Mouse (Mus musculus) kidney, adult 2 months (tissue): ENCODE data around the gene Stx5a.

Experiments
- CTCF ChIP-seq: fragments of 200-500 bp; conservative IDR thresholded peaks from 2 replicates; pipeline ENCODE4 v1.5.1; 2011; ENCODE audit warnings: low read depth, mild to moderate bottlenecking, control low read depth, low read length, moderate library complexity, mixed read lengths; ENCODE audit not compliant: insufficient read depth, insufficient read length
- POLR2A ChIP-seq: fragments of 200-500 bp; IDR thresholded peaks from one replicate; pipeline ENCODE4 v1.6.1; 2011; ENCODE audit warnings: low read depth, low read length, control low read depth

GRCm38 (mm10) chr19:8738911-8739310 is 2.3 kb upstream of the Stx5a start:
- TF ChIP-seq CTCF (no peak), POLR2A (no peak)
